Mouse (Mus musculus): ENCODE measurements around the gene Creb3.

DNA sequence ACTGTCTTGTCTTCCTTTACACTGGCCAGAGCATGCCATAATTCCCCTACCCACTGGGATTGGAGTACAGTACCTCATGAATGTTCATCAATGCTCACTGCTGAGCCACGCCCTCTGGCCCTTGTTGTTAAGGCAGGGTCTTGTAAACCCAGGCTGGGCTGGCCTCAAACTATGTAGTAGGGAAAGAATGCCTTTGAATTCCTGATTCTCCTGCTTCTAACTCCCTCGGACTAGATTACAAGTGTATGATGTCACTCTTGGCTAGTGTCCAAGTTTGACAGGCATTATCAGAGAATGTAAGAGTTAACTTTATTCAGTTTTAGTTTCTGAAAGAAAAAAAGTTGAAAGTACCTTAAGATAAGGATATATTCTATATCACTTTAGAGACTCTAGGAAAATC lies 2.1 kb downstream of the Creb3 start:
- TF ChIP-seq CTCF (IDR thresholded peaks at IDR 0.05; ENCODE audit: low read depth, low read length): no peak
- no peak for TF ChIP-seq EP300 (IDR thresholded peaks at IDR 0.05; ENCODE audit: insufficient read depth, low read depth, low read length)
- TF ChIP-seq POLR2A (IDR thresholded peaks at IDR 0.05; ENCODE audit: insufficient read depth, low read length): no peak

All from ES-Bruce4 (cell line).